Mouse (Mus musculus) thymus, adult 2 months (tissue): Measurements from ENCODE around the gene Gm20388. TPM values are rescaled to one million over a fixed set of nuclear protein-coding genes. Genes with fewer than 3 reads are reported as not detected.

Experiments
- DNase-seq: peaks from one replicate; pipeline ENCODE4 v3.0.0; 2021
- H3K27ac ChIP-seq: fragments of 200-500 bp; 2 replicates; pipeline ENCODE4 v1.5.1; 2012; ENCODE audit warnings: low read length, control low read depth; ENCODE audit not compliant: control insufficient read depth, insufficient read depth
- H3K27me3 ChIP-seq: fragments of 200-500 bp; 2 replicates; pipeline ENCODE4 v1.6.1; 2012; ENCODE audit warnings: mild to moderate bottlenecking, low read length, moderate library complexity, mixed read lengths; ENCODE audit not compliant: control insufficient read depth, insufficient read depth
- H3K36me3 ChIP-seq: fragments of 200-500 bp; 2 replicates; pipeline ENCODE4 v1.6.1; 2012; ENCODE audit warnings: mild to moderate bottlenecking, low read length, moderate library complexity; ENCODE audit not compliant: control insufficient read depth, insufficient read depth
- H3K4me1 ChIP-seq: fragments of 200-500 bp; replicated peaks from 2 replicates; pipeline ENCODE4 v1.6.1; 2012; ENCODE audit warnings: low read length; ENCODE audit not compliant: control insufficient read depth, insufficient read depth
- H3K4me3 ChIP-seq: fragments of 200-500 bp; 2 replicates; pipeline ENCODE4 v1.5.1; 2012; ENCODE audit warnings: mild to moderate bottlenecking, low read length, control low read depth, moderate library complexity; ENCODE audit not compliant: control insufficient read depth, insufficient read depth
- CTCF ChIP-seq: fragments of 200-500 bp; IDR thresholded peaks from 2 replicates; pipeline ENCODE4 v1.5.1; 2012; ENCODE audit warnings: mild to moderate bottlenecking, control low read depth, low read length, moderate library complexity, borderline replicate concordance; ENCODE audit not compliant: control insufficient read depth, poor library complexity, insufficient read depth; ENCODE audit errors: extremely low read depth
- POLR2A ChIP-seq: fragments of 200-500 bp; IDR thresholded peaks from 2 replicates; pipeline ENCODE4 v1.6.1; 2012; ENCODE audit warnings: mild to moderate bottlenecking, low read length, control low read depth, moderate library complexity; ENCODE audit not compliant: control insufficient read depth, poor library complexity, insufficient read depth; ENCODE audit errors: extremely low read depth
- WGBS: fragments of 180-500 bp; shearing (Covaris S2); methylation state at CpG from one replicate; pipeline ENCODE4 v1.1.7; 2018; 5-methylcytosine and 5-hydroxymethylcytosine counted together
- polyA plus RNA-seq: library from polyadenylated mRNA; depleted of rRNA; stranded (reverse); fragments of >200 nt; gene quantifications from 2 replicates; pipeline ENCODE4 v1.2.3, GENCODE M21; 2012

The Gm20388 gene
- polyA plus RNA-seq, 1 experiment = 103 TPM

DNA sequence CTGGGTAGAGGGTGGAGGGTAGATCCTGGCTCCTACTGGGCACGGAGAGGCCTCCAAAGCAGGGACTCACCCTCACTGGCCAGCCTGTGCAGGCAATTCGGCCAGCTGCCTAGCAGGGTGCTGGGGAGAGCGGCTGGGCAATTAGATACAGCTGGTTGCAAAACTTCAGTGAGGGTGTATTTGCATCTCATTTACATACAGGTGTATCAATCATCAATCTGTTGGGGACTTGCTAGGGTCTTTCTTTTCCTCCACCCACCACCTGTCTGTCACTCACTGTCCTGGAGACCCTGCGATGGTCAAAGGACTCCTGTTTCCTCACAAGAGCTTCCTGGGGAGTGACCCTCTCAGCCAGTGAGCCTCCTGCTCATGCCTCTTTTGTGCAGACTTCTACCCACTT lies 465.6 kb downstream of the Gm20388 start:
- Histone ChIP-seq H3K4me3 (no peak overlapping the region), H3K36me3 (no peaks in the 10 kb centered on the region), H3K4me1 (peaks cover 36% of the 10 kb centered on the region), H3K27me3 (no peaks in the 10 kb centered on the region; the same call in 1 of the 2 replicates), H3K27ac (no peak overlapping the region)
- no peak for DNase-seq
- TF ChIP-seq POLR2A (no peak), CTCF (no peak)
- WGBS = 86% methylated on average over 4 of the region's 4 CpGs

DNA sequence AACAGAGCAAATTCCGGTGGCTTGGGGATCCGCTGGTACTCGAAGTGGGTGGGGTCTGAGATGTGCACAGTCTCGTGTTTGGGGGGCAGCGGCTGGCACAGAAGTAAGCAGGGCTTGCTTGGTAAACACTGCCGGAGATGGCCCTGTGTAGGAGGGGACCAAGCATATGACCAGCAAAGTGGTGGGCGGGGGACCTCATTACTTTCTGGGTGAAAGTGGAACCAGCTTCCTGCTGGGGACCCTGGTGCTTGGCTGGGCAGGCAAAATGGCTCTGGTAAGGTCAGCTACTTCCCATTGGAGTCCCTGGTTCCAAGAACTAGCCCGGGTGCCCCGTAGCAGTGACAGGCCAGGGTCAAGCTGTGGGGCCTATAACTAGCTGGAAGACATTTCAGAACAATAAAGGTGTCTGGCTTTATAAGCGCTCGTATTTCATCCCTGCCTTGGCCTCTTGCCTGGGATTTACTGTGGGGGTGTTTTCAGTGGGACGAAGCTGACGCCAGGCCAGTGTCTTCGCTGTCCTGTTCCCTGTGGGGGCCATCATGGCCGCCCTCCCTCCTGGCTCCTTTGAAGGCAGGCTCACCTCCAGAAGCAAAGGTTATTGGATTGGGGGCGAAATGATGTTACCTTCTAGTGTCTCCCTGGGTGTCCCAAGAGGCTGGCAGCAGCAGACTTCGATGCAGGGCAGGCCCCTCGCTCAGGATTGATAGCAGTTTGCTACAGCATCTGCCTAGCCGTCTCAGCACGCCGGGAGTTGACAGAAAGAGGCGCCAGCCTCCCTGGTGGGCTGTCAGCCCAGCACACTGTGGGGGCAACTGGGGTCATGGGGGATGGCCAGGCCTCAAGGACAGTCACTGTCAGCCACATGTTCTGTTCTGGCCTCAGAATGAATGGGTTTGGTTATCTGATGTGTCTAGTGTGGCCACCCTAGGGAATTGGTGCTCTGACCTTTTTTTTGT lies 466.5 kb downstream of the Gm20388 start:
- 89% methylated on average over 22 of the region's 22 CpGs for WGBS
- no peak for TF ChIP-seq CTCF
- TF ChIP-seq POLR2A = no peak
- no peak for DNase-seq

DNA sequence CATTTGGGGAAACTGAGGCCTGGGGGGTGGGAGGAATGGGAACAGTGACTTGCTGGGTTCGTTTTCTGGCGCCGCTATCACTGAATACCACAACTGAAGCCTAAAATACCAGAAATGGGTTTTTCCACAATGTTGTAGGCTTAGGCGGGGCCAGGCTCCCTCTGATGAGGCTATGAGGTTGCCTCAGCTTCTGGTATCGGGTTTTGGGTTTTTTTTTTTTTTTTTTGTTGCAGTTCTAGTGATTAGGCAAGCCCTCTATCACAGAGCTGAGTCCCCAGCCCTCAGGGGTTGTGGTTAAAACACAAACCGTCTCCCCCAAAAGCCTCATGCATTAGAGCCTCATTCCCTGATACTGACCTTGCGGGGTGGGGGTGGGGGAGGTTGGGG lies 467.2 kb downstream of the Gm20388 start:
- TF ChIP-seq CTCF (no peak), POLR2A (no peak)
- WGBS = 9% methylated on average over 7 of the region's 7 CpGs
- Histone ChIP-seq H3K4me1 (peaks cover 28% of the 10 kb centered on the region), H3K27me3 (no peaks in the 10 kb centered on the region; the same call in 1 of the 2 replicates), H3K36me3 (no peaks in the 10 kb centered on the region), H3K4me3 (no peak overlapping the region), H3K27ac (no peak overlapping the region; the same call in 1 of the 2 replicates)
- no peak for DNase-seq

More for the DNA sequence above, 466.5 kb downstream of the Gm20388 start:
- Histone ChIP-seq H3K4me1 (peaks cover 28% of the 10 kb centered on the region), H3K27me3 (no peaks in the 10 kb centered on the region; the same call in 1 of the 2 replicates), H3K36me3 (no peaks in the 10 kb centered on the region), H3K4me3 (no peak overlapping the region), H3K27ac (no peak overlapping the region)

DNA sequence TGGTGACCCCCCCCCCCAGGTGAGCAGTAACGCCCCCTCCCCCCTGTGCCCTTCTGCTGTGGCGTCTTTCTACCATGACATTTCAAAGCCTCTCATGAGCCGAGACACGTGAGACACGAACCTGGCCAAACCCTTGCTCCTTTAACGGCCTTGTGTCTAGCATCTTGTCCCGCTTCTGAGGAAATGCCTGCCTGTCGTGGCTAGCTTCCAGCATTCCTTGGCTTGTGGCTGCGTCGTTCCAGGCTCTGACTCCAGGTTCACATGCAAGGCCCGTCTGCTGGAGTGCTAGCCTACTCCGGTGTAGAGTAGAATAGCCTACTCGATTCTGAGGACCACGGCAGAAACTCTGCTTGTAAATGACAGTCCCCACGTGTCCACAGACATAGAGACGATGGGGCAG lies 467.7 kb downstream of the Gm20388 start:
- Histone ChIP-seq H3K4me1 (peaks cover 31% of the 10 kb centered on the region), H3K27ac (no peak overlapping the region), H3K36me3 (no peaks in the 10 kb centered on the region), H3K4me3 (no peak overlapping the region), H3K27me3 (no peaks in the 10 kb centered on the region; the same call in 1 of the 2 replicates)
- WGBS = 42% methylated on average over 16 of the region's 16 CpGs
- TF ChIP-seq CTCF (no peak), POLR2A (no peak)
- no peak for DNase-seq

DNA sequence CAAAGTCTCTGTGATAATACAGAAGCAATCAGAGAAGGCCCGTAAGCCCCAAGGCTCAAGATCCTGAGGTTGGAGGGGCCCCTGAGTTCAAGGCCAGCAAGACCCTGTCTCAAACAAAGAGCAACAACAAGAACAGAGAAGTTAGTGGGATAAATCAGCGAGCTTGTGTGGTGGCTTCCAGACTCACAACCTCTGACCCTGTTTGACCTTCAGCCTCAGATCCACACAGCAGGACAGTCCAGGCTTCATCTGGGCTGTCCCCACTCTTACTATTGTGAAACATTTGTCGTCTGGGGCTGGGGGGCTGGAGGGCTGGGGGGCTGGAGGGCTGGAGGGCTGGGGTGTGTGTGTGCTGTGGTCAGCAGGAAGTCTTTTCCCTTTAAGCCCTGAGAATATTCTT lies 468.4 kb downstream of the Gm20388 start:
- Histone ChIP-seq H3K4me3 (no peak overlapping the region), H3K36me3 (no peaks in the 10 kb centered on the region), H3K27ac (no peak overlapping the region), H3K4me1 (peaks cover 26% of the 10 kb centered on the region), H3K27me3 (no peaks in the 10 kb centered on the region)
- no peak for DNase-seq
- WGBS = 86% methylated on average over 3 of the region's 3 CpGs
- TF ChIP-seq CTCF = no peak
- no peak for TF ChIP-seq POLR2A

DNA sequence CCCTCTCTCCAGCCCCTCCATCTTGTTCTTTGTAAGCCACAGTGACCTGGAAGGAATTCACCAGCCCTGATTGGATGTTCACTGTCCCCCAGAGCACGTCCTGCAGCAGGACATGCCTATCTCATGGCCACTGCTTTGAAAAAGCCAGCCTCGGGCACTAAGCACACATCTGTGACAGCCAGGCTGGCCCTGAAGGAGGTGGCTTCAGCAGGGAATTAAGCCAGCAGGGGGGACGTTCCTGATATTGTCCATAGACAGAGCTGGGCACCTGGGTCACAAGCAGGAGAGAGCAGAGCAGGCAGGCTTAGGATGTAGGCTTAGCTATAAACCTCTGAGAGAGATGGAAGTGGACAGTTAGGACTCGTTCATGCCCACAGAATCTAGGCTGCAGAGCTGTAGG lies 471.2 kb downstream of the Gm20388 start:
- Histone ChIP-seq H3K27me3 (no peaks in the 10 kb centered on the region), H3K27ac (no peak overlapping the region), H3K36me3 (no peaks in the 10 kb centered on the region), H3K4me1 (peaks cover 19% of the 10 kb centered on the region), H3K4me3 (no peak overlapping the region)
- DNase-seq = no peak
- TF ChIP-seq POLR2A (no peak), CTCF (no peak)
- WGBS = 93% methylated on average over 4 of the region's 4 CpGs
